Mouse (Mus musculus): ENCODE measurements around the gene Cdpf1. TPM values are rescaled to one million over a fixed set of nuclear protein-coding genes. Genes with fewer than 3 reads are reported as not detected.

Cdpf1 gene
- polyA plus RNA-seq, 1 experiment from 2014 or later, result 25.5 TPM

- Histone ChIP-seq H3K27me3 (ENCODE audit: control insufficient read depth, insufficient read depth, low read length) (0 out of 2 replicates have a peak, but pooled peaks cover 2% of the 10 kb centered on the region), H3K4me1 (ENCODE audit: control insufficient read depth, insufficient read depth, low read length) (no peaks in the 10 kb centered on the region), H3K36me3 (ENCODE audit: control insufficient read depth, insufficient read depth, low read length) (no peaks in the 10 kb centered on the region), H3K9me3 (ENCODE audit: control insufficient read depth, low read length) (no peaks in the 10 kb centered on the region), H3K4me2 (replicated peaks; ENCODE audit: low read depth, low read length) (no peak overlapping the region), H3K9ac (ENCODE audit: low read depth, low read length) (no peak overlapping the region), H3K4me3 (ENCODE audit: low read length) (no peak overlapping the region), H3K27ac (ENCODE audit: low read depth, low read length) (no peak overlapping the region)
- 56% methylated on average over 3 of the region's 3 CpGs for WGBS
- no peak for ATAC-seq (ENCODE audit: low FRiP score, low TSS enrichment)
These were observed 46.5 kb downstream of the Cdpf1 start for GRCm38 (mm10) chr15:85765022-85765421.

- Histone ChIP-seq H3K27me3 (ENCODE audit: control insufficient read depth, insufficient read depth, low read length) (no peaks in the 10 kb centered on the region), H3K9ac (ENCODE audit: low read depth, low read length) (no peak overlapping the region), H3K36me3 (ENCODE audit: control insufficient read depth, insufficient read depth, low read length) (no peaks in the 10 kb centered on the region), H3K9me3 (ENCODE audit: control insufficient read depth, low read length) (peaks cover 2% of the 10 kb centered on the region; the same call in 1 of the 2 replicates), H3K27ac (ENCODE audit: low read depth, low read length) (no peak overlapping the region), H3K4me2 (replicated peaks; ENCODE audit: low read depth, low read length) (no peak overlapping the region), H3K4me1 (ENCODE audit: control insufficient read depth, insufficient read depth, low read length) (no peaks in the 10 kb centered on the region), H3K4me3 (ENCODE audit: low read length) (no peak overlapping the region)
- no peak for ATAC-seq (ENCODE audit: low FRiP score, low TSS enrichment)
- WGBS, result 79% methylated on average over 4 of the region's 4 CpGs
These were observed 48.7 kb downstream of the Cdpf1 start for GRCm38 (mm10) chr15:85762761-85763160.

GRCm38 (mm10) chr15:85757768-85758167 is 53.7 kb downstream of the Cdpf1 start:
- no peak for ATAC-seq (ENCODE audit: low FRiP score, low TSS enrichment)
- H3K4me2 ChIP-seq (replicated peaks; ENCODE audit: low read depth, low read length), result no peak overlapping the region
- 97% methylated on average over 3 of the region's 3 CpGs for WGBS
- H3K9me3 ChIP-seq (ENCODE audit: control insufficient read depth, low read length), result peaks cover 7% of the 10 kb centered on the region; the same call in 1 of the 2 replicates
- H3K4me1 ChIP-seq (ENCODE audit: control insufficient read depth, insufficient read depth, low read length), result no peaks in the 10 kb centered on the region
- no peak overlapping the region for H3K9ac ChIP-seq (ENCODE audit: low read depth, low read length)
- H3K27ac ChIP-seq (ENCODE audit: low read depth, low read length), result no peak overlapping the region
- no peaks in the 10 kb centered on the region for H3K27me3 ChIP-seq (ENCODE audit: control insufficient read depth, insufficient read depth, low read length)
- H3K36me3 ChIP-seq (ENCODE audit: control insufficient read depth, insufficient read depth, low read length), result no peaks in the 10 kb centered on the region
- no peak overlapping the region for H3K4me3 ChIP-seq (ENCODE audit: low read length)

Other genes starting within 250 kb of the Cdpf1 start
- gene Wnt7b, start 229.2 kb downstream of the Cdpf1 start, polyA plus RNA-seq (2014; fragmentation: Nextera tagmentation; extraction: Ambion mirVana), result 10.8 and 15.1 TPM in 2 replicates
- gene Ppara, start 76.7 kb downstream of the Cdpf1 start, polyA plus RNA-seq (2014; fragmentation: Nextera tagmentation; extraction: Ambion mirVana), result 1.7 and 2.3 TPM in 2 replicates
- 0.06 and 0.18 TPM in 2 replicates for gene Pkdrej, start 10.0 kb upstream of the Cdpf1 start, polyA plus RNA-seq (2014; fragmentation: Nextera tagmentation; extraction: Ambion mirVana)
- gene Ttc38, start 20.6 kb upstream of the Cdpf1 start, polyA plus RNA-seq (2014; fragmentation: Nextera tagmentation; extraction: Ambion mirVana), result 4.3 and 6.4 TPM in 2 replicates
- gene Gtse1, start 48.0 kb upstream of the Cdpf1 start, polyA plus RNA-seq (2014; fragmentation: Nextera tagmentation; extraction: Ambion mirVana), result 26.6 and 32.3 TPM in 2 replicates
- gene Trmu, start 67.6 kb upstream of the Cdpf1 start, polyA plus RNA-seq (2014; fragmentation: Nextera tagmentation; extraction: Ambion mirVana), result 28.4 and 38.3 TPM in 2 replicates
- gene Celsr1, start 222.1 kb upstream of the Cdpf1 start, polyA plus RNA-seq (2014; fragmentation: Nextera tagmentation; extraction: Ambion mirVana), result 6.8 and 8.8 TPM in 2 replicates
- gene Gramd4, start 246.0 kb upstream of the Cdpf1 start, polyA plus RNA-seq (2014; fragmentation: Nextera tagmentation; extraction: Ambion mirVana), result 6.5 and 9.7 TPM in 2 replicates

Data from kidney, embryonic 14.5 days (tissue).